ENCODE assay signal across 8 mouse cellular contexts in genomic region chr13:94175379-94176050, GRCm38 (mm10).
A peak's percentile ranks its signal among the peaks of the same experiment; 100 is the strongest.
DNase-seq lines count a peak whose midpoint lies in the region; ATAC-seq lines count a peak whose summit lies in the region.

No protein-coding gene starts in this region.

- no peak overlapping the region for H3K27ac ChIP-seq in liver, embryonic 16.5 days (ENCODE audit: low read length)

- DNase-seq in cerebellum, adult 11 months, result peak; percentile 19
- no peak for DNase-seq in cerebellum, postnatal 4 days (ENCODE audit: low spot score in 2 of 2)
- DNase-seq in spleen, postnatal 4 days (ENCODE audit: low spot score in 2 of 2), result peak; percentile 25 to 61
- DNase-seq in spleen, adult 18-20 months, result no peak
- DNase-seq in embryo, embryonic 11 days, result no peak
- no peak for DNase-seq in ovary, postnatal 36 days (ENCODE audit: low spot score)
- DNase-seq in adrenal gland, adult 8-10 months, result no peak

- peak; percentile 39 for ATAC-seq in liver, embryonic 16.5 days (ENCODE audit: low read depth)

- 20% methylated on average over 6 of the region's 6 CpGs for WGBS in liver, embryonic 16.5 days (ENCODE audit: insufficient replicate concordance)

- H3K9me3 ChIP-seq in liver, embryonic 16.5 days (replicated peaks; ENCODE audit: control insufficient read depth, low read length), result no peaks in the 10 kb centered on the region

- peaks cover 16% of the 10 kb centered on the region for H3K4me1 ChIP-seq in liver, embryonic 16.5 days (ENCODE audit: control insufficient read depth, low read depth, low read length)

- no peak overlapping the region for H3K9ac ChIP-seq in liver, embryonic 16.5 days (ENCODE audit: low read depth, low read length)

- peak overlapping the region; percentile 91 for H3K4me2 ChIP-seq in liver, embryonic 16.5 days (ENCODE audit: low read depth, low read length)

- H3K36me3 ChIP-seq in liver, embryonic 16.5 days (ENCODE audit: control insufficient read depth, insufficient read depth), result no peaks in the 10 kb centered on the region

- H3K4me3 ChIP-seq in liver, embryonic 16.5 days (ENCODE audit: low read depth, low read length), result peak overlapping the region; percentile 64; the same call in 1 of the 2 replicates

- H3K27me3 ChIP-seq in liver, embryonic 16.5 days (ENCODE audit: control insufficient read depth, insufficient read depth, low read depth, low read length), result peaks cover 3% of the 10 kb centered on the region; the same call in 1 of the 2 replicates

Comparison
In these comparisons a context has a peak if more than half of its experiments do, and no peak if none do; other contexts are left out.
1. DNase-seq: peak in cerebellum, adult 11 months (single experiment) and spleen, postnatal 4 days (2 of 2); none in cerebellum, postnatal 4 days (0 of 2), spleen, adult 18-20 months (0 of 2), embryo, embryonic 11 days (single experiment), ovary, postnatal 36 days (single experiment) and adrenal gland, adult 8-10 months (single experiment).